Mouse (Mus musculus) embryonic facial prominence, embryonic 12.5 days (tissue): ENCODE measurements around the gene Plk5. TPM values are rescaled to one million over a fixed set of nuclear protein-coding genes. Genes with fewer than 3 reads are reported as not detected.
"Not testable (repeated sequence)": the region's sequence is repeated elsewhere in the genome, so short reads cannot be mapped to it uniquely, and the experiment has no call there.

Experiments
- ATAC-seq: fragments of 200-750 bp; cut with Nextera tagmentation; 2 replicates; pipeline ENCODE4 v1.8.0; 2017; ENCODE audit not compliant: insufficient number of reproducible peaks, insufficient read depth, low FRiP score, low TSS enrichment
- H3K27ac ChIP-seq: fragments of 300-500 bp; sonication (generic); 2 replicates; pipeline ENCODE4 v1.5.1; 2016; ENCODE audit warnings: mild to moderate bottlenecking
- H3K27me3 ChIP-seq: fragments of 300-500 bp; sonication (generic); 2 replicates; pipeline ENCODE4 v1.6.1; 2016; ENCODE audit warnings: mild to moderate bottlenecking, moderate library complexity
- H3K36me3 ChIP-seq: fragments of 300-500 bp; sonication (generic); 2 replicates; pipeline ENCODE4 v1.6.1; 2016; ENCODE audit warnings: mild to moderate bottlenecking
- H3K4me1 ChIP-seq: fragments of 300-500 bp; sonication (generic); 2 replicates; pipeline ENCODE4 v1.6.1; 2016
- H3K4me2 ChIP-seq: fragments of 300-500 bp; sonication (generic); replicated peaks from 2 replicates; pipeline ENCODE4 v1.6.1; 2016; ENCODE audit warnings: mild to moderate bottlenecking, moderate library complexity
- H3K4me3 ChIP-seq: fragments of 300-500 bp; sonication (generic); 2 replicates; pipeline ENCODE4 v1.5.1; 2016; ENCODE audit warnings: mild to moderate bottlenecking
- H3K9ac ChIP-seq: fragments of 300-500 bp; sonication (generic); 2 replicates; pipeline ENCODE4 v1.6.1; 2016; ENCODE audit warnings: mild to moderate bottlenecking, moderate library complexity
- H3K9me3 ChIP-seq: fragments of 300-500 bp; sonication (generic); 2 replicates; pipeline ENCODE4 v1.6.1; 2016; ENCODE audit warnings: mild to moderate bottlenecking, moderate library complexity
- WGBS: fragments of 180-500 bp; shearing (Covaris S2); methylation state at CpG from one replicate; pipeline ENCODE4 v1.1.7; 2016; 5-methylcytosine and 5-hydroxymethylcytosine counted together
- polyA plus RNA-seq: library from polyadenylated mRNA; unstranded; fragments of >200 nt; fragmentation: Nextera tagmentation; extraction: Ambion mirVana; gene quantifications from 2 replicates; pipeline ENCODE4 v1.2.1, GENCODE M21; 2016

Plk5 gene
- polyA plus RNA-seq, 1 experiment from 2014 or later, result 1.2 TPM

DNA sequence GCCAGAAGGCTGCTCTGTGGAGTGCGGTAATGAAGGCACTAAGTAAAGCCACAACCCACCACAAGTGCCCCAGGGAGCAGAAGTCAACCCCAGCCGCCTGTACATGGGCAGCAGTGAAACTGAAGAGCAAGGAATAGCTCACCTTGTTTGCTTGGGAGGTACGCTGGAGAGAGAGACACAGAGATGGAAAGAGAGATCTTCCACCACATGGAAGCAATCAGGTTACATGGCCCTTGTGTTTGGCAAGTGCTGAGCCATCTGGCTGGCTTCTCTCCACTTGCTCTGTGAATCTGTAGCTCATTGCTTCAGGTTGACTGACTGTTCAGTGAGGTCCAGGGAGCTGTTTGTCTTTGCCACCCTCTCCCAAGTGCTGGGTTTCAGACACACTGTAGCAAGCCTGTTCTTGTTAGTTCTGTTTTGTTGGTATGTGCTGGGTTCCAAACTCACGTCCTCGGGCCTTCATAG lies 23.7 kb upstream of the Plk5 start:
- peaks cover 18% of the 10 kb centered on the region; the same call in 1 of the 2 replicates for H3K27me3 ChIP-seq
- H3K27ac ChIP-seq, result no peak overlapping the region
- H3K4me2 ChIP-seq, result no peak overlapping the region
- H3K4me1 ChIP-seq, result peaks cover 6% of the 10 kb centered on the region; the same call in 1 of the 2 replicates
- H3K4me3 ChIP-seq, result no peak overlapping the region
- WGBS, result 72% methylated on average over 5 of the region's 5 CpGs
- no peaks in the 10 kb centered on the region for H3K9me3 ChIP-seq
- no peaks in the 10 kb centered on the region for H3K36me3 ChIP-seq
- ATAC-seq, result no peak
- no peak overlapping the region for H3K9ac ChIP-seq

DNA sequence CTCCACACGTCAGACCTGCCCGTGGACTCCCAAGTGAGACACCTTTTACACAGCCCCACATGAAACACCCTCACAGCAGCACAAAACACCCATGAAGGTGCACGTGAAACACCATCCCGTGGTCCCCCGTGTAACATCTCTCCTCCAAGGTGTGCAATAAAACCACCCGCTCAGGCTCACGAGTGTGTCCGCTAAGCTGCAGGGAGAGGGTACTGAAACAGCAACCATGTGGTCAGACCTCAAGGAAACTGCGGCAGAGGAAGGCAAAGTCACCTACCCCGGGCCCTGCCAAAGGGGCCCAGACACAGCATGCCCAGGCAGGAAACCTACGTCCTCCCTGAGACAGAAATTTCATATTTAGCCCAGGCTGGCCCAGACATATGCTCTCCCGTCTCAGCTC lies 20.0 kb upstream of the Plk5 start:
- Histone ChIP-seq H3K4me2 (no peak overlapping the region), H3K27ac (no peak overlapping the region), H3K36me3 (no peaks in the 10 kb centered on the region), H3K4me1 (no peaks in the 10 kb centered on the region; the same call in 1 of the 2 replicates), H3K9me3 (no peaks in the 10 kb centered on the region), H3K4me3 (no peak overlapping the region), H3K9ac (no peak overlapping the region), H3K27me3 (peaks cover 25% of the 10 kb centered on the region)
- ATAC-seq, result no peak
- 82% methylated on average over 12 of the region's 12 CpGs for WGBS

DNA sequence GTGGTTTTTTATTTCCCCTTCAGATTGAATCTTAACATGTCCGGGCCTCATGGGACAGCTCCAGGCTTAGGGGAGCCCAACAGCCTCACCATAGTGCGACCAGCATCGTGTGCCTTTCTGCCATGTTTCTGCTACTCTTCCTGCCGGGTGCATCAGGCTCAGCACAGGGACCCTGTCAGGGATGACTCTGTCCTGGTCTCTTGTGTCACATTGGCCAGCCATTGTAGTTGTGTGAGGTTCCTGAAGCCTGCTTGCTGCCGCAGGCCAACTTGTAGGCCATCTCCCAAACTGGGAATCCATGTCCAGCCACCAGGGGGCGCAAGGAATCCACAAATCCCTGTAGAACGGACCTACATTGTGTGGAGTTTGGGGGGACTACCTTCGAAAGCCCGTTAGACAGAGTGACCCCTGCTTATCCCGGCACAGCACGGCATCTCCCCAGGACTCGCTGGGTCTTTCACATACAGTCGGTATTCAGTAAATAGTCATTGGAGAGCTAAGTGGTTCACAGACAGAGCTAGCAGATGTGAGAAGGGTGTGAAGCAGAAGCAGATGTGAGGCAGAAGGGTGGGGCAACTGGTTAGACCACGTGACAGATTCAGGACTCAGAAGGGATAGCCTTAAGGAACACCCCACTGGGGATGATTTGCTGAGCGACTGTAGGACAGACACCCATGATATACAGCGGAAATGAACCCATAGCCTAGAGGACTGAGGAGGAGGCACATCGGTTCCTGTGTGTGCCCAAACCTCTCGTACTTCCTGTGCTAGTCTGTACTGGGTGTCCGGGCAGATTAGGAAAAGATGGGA lies 16.1 kb upstream of the Plk5 start:
- Histone ChIP-seq H3K4me1 (peaks cover 22% of the 10 kb centered on the region), H3K27me3 (peaks cover 50% of the 10 kb centered on the region), H3K36me3 (no peaks in the 10 kb centered on the region), H3K4me2 (0 out of 2 replicates have a peak overlapping the region, but pooled peaks have one; percentile 20), H3K9me3 (no peaks in the 10 kb centered on the region), H3K27ac (no peak overlapping the region), H3K9ac (no peak overlapping the region), H3K4me3 (no peak overlapping the region)
- 20% methylated on average over 19 of the region's 19 CpGs for WGBS
- ATAC-seq, result no peak

DNA sequence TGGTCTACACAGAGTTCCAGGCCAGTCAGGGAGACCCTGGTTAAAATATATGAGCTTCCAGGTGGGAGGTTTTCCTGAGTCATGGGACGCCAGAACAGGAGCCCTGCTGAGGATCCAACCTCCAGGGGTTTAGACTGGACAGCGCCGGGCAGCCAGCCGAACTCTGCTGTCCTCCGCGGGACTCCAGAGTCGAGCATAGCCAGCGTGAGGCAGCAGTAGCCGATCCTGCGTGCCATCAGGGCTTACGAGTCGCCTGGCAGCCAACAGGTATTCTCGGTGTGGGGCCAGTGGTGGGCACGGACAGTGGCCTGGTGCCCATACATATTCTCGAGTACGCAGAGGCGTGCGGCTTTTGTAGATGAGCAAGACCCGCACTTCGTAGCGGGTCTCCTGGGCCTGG lies 15.2 kb upstream of the Plk5 start:
- Histone ChIP-seq H3K4me3 (no peak overlapping the region), H3K9me3 (no peaks in the 10 kb centered on the region), H3K9ac (no peak overlapping the region), H3K4me2 (no peak overlapping the region), H3K27ac (no peak overlapping the region), H3K4me1 (peaks cover 23% of the 10 kb centered on the region), H3K27me3 (peaks cover 59% of the 10 kb centered on the region), H3K36me3 (no peaks in the 10 kb centered on the region)
- 8% methylated on average over 21 of the region's 21 CpGs for WGBS
- ATAC-seq, result no peak

DNA sequence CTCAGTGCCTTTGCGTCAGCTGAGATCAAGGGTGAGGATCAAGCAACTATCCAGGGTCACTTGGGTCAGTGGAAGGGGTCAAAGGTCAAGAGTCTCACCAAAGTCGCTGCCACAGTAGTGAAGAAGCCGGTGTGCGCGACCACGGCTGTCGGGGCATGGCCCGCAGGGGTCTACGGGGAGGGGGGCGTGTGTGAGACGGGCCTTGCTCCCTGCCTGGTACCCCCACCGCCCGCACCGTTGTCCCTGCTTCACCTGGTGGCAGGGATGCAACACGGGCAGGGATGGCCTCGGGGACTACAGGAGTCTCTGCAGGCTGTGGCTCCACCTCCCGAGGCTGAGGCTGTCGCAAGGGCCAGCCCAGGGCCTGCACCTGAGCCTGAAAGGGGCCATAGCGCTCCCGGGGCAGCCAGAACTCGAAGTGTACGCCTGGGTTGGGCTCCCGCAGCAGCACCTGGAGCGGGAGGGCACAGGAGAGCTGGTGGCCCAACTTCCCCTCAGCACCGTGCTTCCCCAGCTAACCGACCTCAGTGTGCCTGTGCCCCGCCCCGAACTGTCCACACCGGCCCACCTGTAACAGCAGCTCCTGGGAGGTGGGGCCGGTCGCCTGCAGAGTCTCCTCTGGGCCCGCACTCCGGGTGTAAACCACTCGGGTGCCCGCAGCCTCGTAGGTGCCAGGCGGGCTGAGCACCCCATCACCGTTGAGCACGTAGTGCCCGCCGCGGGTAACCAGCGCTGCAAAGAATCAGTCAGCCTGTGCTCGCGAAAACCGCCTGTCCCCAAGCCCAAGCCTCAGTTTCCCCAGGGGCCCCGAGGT lies 14.6 kb upstream of the Plk5 start:
- no peak overlapping the region for H3K27ac ChIP-seq
- peak overlapping the region; percentile 53 for H3K4me2 ChIP-seq
- H3K4me3 ChIP-seq, result peak overlapping the region; percentile 34
- 2% methylated on average over 47 of the region's 47 CpGs for WGBS
- H3K27me3 ChIP-seq, result peaks cover 64% of the 10 kb centered on the region
- no peaks in the 10 kb centered on the region for H3K36me3 ChIP-seq
- peaks cover 23% of the 10 kb centered on the region for H3K4me1 ChIP-seq
- no peak for ATAC-seq
- H3K9ac ChIP-seq, result no peak overlapping the region
- H3K9me3 ChIP-seq, result no peaks in the 10 kb centered on the region

DNA sequence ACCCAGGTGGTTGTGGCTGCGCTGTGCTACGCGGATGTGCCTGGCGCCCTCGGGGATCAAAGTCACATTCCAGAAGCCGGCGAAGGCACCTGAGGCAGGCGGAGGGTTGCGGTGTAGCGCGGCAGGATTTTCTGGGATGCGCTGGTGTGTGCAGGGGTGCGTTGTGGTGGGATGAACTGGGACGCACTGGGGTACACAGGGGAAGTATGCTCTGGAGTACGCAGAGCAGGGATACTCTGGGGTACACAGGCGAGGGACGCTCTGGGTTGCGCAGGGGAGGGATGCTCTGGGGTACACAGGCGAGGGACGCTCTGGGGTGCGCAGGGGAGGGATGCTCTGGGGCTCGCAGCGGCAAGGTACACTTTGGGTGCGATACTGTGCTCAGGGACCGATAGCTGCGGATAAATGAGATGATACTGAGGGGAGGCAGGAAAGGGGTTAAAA lies 13.9 kb upstream of the Plk5 start:
- H3K4me2 ChIP-seq, result peak overlapping the region; percentile 53
- peak overlapping the region; percentile 34 for H3K4me3 ChIP-seq
- H3K27me3 ChIP-seq, result peaks cover 70% of the 10 kb centered on the region
- no peaks in the 10 kb centered on the region for H3K9me3 ChIP-seq
- under 1% methylated on average over 26 of the region's 26 CpGs for WGBS
- ATAC-seq, result peak; percentile 22; the same call in 1 of the 2 replicates
- H3K27ac ChIP-seq, result no peak overlapping the region
- peaks cover 23% of the 10 kb centered on the region for H3K4me1 ChIP-seq
- no peak overlapping the region for H3K9ac ChIP-seq
- H3K36me3 ChIP-seq, result no peaks in the 10 kb centered on the region

DNA sequence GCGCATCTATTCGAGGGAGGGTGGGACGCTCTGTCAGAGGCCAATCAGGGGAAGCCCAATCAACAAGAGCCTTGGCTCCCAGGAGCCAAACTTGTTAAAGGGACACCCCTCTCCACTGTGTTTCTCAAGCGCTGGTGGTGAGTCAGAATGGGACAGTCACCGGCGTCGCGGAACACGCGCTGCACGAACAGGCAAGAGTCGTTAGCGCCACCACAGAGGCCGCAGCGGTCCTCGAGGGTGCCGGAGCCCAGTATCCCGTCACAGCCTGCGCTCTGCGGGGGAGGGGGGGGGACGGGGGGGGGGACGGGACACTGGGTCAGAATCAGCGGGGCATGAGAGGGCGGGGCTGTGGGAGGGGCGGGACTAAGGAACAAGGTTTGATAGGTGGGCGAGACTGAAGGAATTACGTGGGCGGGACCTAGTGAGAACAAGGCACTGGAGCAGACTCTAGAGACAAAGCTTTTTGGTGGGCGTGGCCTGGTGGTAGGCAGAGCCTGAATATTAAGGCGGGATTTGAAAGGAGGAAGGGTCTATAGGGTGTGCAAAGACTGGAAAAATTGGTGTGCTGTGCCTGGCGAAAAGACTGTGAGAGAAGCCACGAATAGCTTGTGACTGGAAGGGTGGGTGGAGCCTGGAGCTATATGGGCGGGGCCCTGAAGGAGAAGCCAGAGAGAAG lies 13.4 kb upstream of the Plk5 start:
- peak; percentile 68 for ATAC-seq
- Histone ChIP-seq H3K27ac (no peak overlapping the region), H3K9ac (no peak overlapping the region), H3K4me2 (peak overlapping the region; percentile 53), H3K9me3 (no peaks in the 10 kb centered on the region), H3K27me3 (peaks cover 76% of the 10 kb centered on the region), H3K4me1 (peaks cover 25% of the 10 kb centered on the region), H3K4me3 (peak overlapping the region; percentile 34), H3K36me3 (no peaks in the 10 kb centered on the region)
- 2% methylated on average over 32 of the region's 33 CpGs for WGBS

DNA sequence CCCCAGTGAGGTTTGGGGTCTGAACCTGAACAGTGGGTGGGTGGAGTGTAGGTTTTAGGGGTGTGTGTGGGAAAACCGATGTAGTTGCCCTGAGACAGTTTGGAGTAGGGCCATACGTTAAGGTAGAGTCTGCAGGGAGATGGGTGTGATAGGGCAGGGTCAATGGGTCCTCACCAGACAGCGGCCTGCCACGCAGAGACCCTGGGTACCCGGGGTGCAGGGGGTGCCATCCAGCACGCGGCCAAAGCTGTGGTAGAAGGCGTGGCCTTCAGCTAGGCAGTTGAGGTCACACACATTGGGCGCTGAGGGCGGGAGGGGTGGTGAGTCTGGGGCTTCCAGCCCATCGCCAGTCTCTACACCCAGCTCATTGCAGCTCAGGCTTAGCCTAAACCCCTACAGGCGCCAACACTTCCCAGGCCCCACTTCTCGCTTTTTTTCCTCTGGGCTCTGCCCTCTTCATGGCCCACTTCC lies 12.8 kb upstream of the Plk5 start:
- H3K27ac ChIP-seq, result no peak overlapping the region

DNA sequence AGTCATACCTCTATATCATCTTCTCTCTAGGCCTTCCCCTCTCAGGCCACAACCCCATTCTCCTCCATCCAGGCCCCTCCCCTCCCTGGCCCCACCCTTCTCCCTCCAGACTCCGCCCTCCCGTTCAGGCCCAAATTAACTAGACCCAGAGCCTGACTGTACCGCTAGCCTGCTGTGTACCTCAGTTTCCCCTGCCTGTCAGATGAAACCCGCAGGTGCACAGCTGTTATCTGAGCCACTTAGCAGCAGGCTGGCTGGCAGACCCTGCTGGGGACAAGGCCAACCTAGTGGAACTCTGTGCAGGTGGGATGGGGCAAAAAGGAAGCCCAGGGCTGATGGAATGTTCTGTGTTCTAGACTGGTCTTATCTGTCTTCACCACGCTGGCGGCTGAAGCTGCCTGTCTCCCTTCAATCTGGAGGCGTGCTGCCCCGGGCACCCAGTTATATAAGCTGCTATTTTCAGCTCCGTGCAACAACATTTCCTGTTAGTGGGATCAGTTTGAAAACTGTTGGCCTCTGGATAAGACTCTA lies 12.1 kb upstream of the Plk5 start:
- Histone ChIP-seq H3K27me3 (peaks cover 89% of the 10 kb centered on the region), H3K27ac (no peak overlapping the region), H3K9me3 (no peaks in the 10 kb centered on the region), H3K9ac (no peak overlapping the region), H3K36me3 (no peaks in the 10 kb centered on the region), H3K4me2 (0 out of 2 replicates have a peak overlapping the region, but pooled peaks have one; percentile 1), H3K4me1 (peaks cover 38% of the 10 kb centered on the region), H3K4me3 (no peak overlapping the region)
- 39% methylated on average over 9 of the region's 9 CpGs for WGBS
- no peak for ATAC-seq

More for the DNA sequence above, 12.8 kb upstream of the Plk5 start:
- Histone ChIP-seq H3K9ac (no peak overlapping the region), H3K27me3 (peaks cover 81% of the 10 kb centered on the region), H3K4me2 (peak overlapping the region; percentile 53), H3K9me3 (no peaks in the 10 kb centered on the region), H3K36me3 (no peaks in the 10 kb centered on the region), H3K4me1 (peaks cover 31% of the 10 kb centered on the region), H3K4me3 (peak overlapping the region; percentile 34)
- WGBS, result 26% methylated on average over 13 of the region's 13 CpGs
- ATAC-seq, result 0 out of 2 replicates have a peak, but pooled peaks have one; percentile 9

DNA sequence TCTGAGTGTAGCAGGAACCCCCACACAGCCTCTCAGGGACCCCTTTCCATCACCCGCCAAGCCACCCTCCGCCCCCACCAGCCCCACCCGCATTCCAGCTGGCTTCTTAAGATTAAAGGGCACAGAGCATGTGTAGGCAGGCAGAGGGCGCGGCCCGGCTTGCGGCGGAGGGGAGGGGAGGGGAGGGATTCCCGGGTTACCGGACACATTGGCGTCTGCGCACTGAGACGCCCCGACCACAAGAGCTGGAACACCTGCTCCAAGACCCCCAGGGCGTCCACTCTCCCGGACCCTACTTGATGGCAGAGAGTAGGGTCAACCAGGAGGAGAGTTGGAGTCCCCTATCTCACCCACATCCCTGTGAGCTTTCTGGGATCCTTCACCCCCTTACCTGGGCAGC lies 11.1 kb upstream of the Plk5 start:
- H3K9ac ChIP-seq, result peak overlapping the region; percentile 2; the same call in 1 of the 2 replicates
- peak overlapping the region; percentile 9; the same call in 1 of the 2 replicates for H3K4me3 ChIP-seq
- peak overlapping the region; percentile 12; the same call in 1 of the 2 replicates for H3K4me2 ChIP-seq

DNA sequence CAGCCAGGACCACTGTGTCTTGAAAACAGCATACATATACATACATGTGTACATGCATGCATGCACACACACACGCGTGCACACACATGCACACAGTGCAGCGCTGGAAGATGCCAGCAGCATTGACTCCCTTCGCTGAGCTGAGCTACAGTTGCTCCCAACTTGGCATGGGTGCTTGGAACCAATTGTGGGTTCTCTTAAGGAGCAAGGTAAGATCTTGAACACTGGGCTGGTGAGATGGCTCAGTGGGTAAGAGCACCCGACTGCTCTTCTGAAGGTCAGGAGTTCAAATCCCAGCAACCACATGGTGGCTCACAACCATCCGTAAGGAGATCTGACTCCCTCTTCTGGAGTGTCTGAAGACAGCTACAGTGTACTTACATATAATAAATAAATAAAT lies 10.3 kb upstream of the Plk5 start:
- H3K9me3 ChIP-seq, H3K4me3 ChIP-seq, H3K4me2 ChIP-seq, H3K36me3 ChIP-seq, ATAC-seq, H3K9ac ChIP-seq, H3K27ac ChIP-seq: not testable (repeated sequence)
- Histone ChIP-seq H3K27me3 (peaks cover 98% of the 10 kb centered on the region), H3K4me1 (peaks cover 39% of the 10 kb centered on the region)
- WGBS, result 71% methylated on average over 6 of the region's 6 CpGs

More for the DNA sequence above, 11.1 kb upstream of the Plk5 start:
- H3K9me3 ChIP-seq, result no peaks in the 10 kb centered on the region
- no peaks in the 10 kb centered on the region for H3K36me3 ChIP-seq
- H3K27ac ChIP-seq, result no peak overlapping the region
- peaks cover 39% of the 10 kb centered on the region for H3K4me1 ChIP-seq
- no peak for ATAC-seq
- under 1% methylated on average over 16 of the region's 16 CpGs for WGBS
- H3K27me3 ChIP-seq, result peaks cover 98% of the 10 kb centered on the region
